In the genomic region with DNA sequence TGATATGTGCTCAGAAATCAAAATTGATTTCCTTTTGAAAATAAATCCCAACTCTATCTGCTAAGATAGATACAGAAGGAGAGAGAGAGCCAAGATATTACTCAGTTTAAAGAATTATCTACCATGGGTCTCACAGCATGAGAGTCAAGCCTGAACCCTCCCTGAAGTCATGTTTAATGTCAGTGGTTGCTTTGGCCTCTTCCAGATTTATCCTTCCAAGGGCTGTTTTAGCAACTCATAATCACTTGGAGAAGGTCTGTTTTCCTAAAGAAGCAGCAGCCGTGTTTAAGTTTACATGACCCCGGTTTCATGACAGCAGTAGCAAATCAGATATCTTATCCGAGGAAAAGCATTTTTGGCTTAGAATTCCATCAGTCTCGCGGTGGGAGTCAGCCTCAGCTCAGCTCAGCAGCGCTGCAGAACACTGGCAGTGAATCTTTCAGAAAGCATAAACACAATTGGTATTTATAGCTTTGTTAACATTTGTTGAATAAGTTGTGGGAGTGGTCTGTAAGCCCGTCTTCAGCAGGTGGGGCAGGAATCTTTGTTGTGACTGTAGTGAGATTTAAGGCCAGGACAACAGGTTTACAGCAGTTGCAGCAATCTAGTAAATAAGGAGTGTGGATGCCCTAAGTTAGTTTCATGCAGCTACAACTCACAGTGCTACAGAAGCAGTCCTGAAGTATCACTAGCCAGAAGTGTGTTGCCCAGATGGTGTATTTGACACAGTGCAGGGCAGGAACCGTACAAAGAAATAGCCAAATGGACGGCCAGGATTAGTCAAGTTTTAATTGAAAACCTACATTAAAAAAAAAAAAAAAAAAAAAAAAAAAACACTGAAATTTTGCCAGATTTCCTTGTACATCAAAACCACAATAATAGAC, we compare ENCODE assay signal across 15 mouse cellular contexts.
DNase-seq lines count a peak whose midpoint lies in the region; ATAC-seq lines count a peak whose summit lies in the region.
"Had no signal": no experiment of that assay in that cellular context is flagged by ENCODE, and none has a peak within 500 bp of the region (broad histone marks: within the 10 kb centered on the region; RNA-seq: fewer than 3 reads in every experiment).

No protein-coding gene starts in this region.

- H3K4me3 ChIP-seq in heart, embryonic 14.5 days (ENCODE audit: control insufficient read depth in 1 of 2, insufficient read depth in 1 of 2, low read depth in 1 of 2, low read length in 2 of 2), result no peak overlapping the region
- no peak overlapping the region for H3K4me3 ChIP-seq in limb, embryonic 12.5 days (replicated peaks)
- H3K4me3 ChIP-seq in forebrain, embryonic 15.5 days, result no peak overlapping the region

- intact Hi-C loops in heart, postnatal 14 days (cut with DNase I), result no loop called here

- peak overlapping the region; percentile 4 to 47; a peak in 2 of 4 replicates for H3K27ac ChIP-seq in heart, embryonic 14.5 days (replicated peaks in 1 of 2; ENCODE audit: control insufficient read depth in 1 of 2, insufficient read depth in 1 of 2, low read depth in 2 of 2, low read length in 2 of 2)
- no peak overlapping the region for H3K27ac ChIP-seq in limb, embryonic 12.5 days
- H3K27ac ChIP-seq in forebrain, embryonic 15.5 days (replicated peaks), result no peak overlapping the region

- no peaks in the 10 kb centered on the region for H3K36me3 ChIP-seq in heart, embryonic 14.5 days (ENCODE audit: control insufficient read depth, insufficient read depth, low read length)
- H3K36me3 ChIP-seq in limb, embryonic 12.5 days, result no peaks in the 10 kb centered on the region
- H3K36me3 ChIP-seq in forebrain, embryonic 15.5 days, result no peaks in the 10 kb centered on the region

- H3K9ac ChIP-seq in heart, embryonic 14.5 days (ENCODE audit: low read length), result no peak overlapping the region
- no peak overlapping the region for H3K9ac ChIP-seq in limb, embryonic 12.5 days (replicated peaks)
- no peak overlapping the region for H3K9ac ChIP-seq in forebrain, embryonic 15.5 days (replicated peaks)

- no peaks in the 10 kb centered on the region for H3K9me3 ChIP-seq in heart, embryonic 14.5 days (ENCODE audit: control insufficient read depth, low read length)
- H3K9me3 ChIP-seq in limb, embryonic 12.5 days, result no peaks in the 10 kb centered on the region
- H3K9me3 ChIP-seq in forebrain, embryonic 15.5 days, result no peaks in the 10 kb centered on the region

- no peak for DNase-seq in heart, postnatal 14 days
- peak; percentile 27 for DNase-seq in ovary, adult 18-20 months (ENCODE audit: low spot score)
- no peak for DNase-seq in ovary, postnatal 10 days (ENCODE audit: low spot score)
- DNase-seq in cerebellum, postnatal 25 days, result no peak
- DNase-seq: cerebellum, adult 18-20 months; gastrocnemius, postnatal 25 days; kidney, adult 2 months; layer of hippocampus, postnatal 36 days; right cerebral cortex, postnatal 14 days; thymus, postnatal 4 days had no signal

- ATAC-seq in heart, embryonic 14.5 days (ENCODE audit: insufficient number of reproducible peaks, insufficient read depth, low FRiP score, low read depth), result no peak
- no peak for ATAC-seq in limb, embryonic 12.5 days (ENCODE audit: insufficient number of reproducible peaks, insufficient read depth, low FRiP score, low TSS enrichment, low read depth)
- ATAC-seq in forebrain, embryonic 15.5 days (replicated peaks), result no peak
- ATAC-seq: forebrain, embryonic 14.5 days; lung, postnatal 0 days had no signal

- H3K4me1 ChIP-seq in heart, embryonic 14.5 days (ENCODE audit: control insufficient read depth in 2 of 2, insufficient read depth in 2 of 2, low read length in 2 of 2), result peaks cover 9 to 17% of the 10 kb centered on the region in 2 experiments
- peaks cover 6% of the 10 kb centered on the region for H3K4me1 ChIP-seq in limb, embryonic 12.5 days (replicated peaks)
- no peaks in the 10 kb centered on the region for H3K4me1 ChIP-seq in forebrain, embryonic 15.5 days

- H3K27me3 ChIP-seq in heart, embryonic 14.5 days (ENCODE audit: control insufficient read depth, insufficient read depth, low read length), result no peaks in the 10 kb centered on the region
- H3K27me3 ChIP-seq in limb, embryonic 12.5 days, result no peaks in the 10 kb centered on the region
- H3K27me3 ChIP-seq in forebrain, embryonic 15.5 days, result no peaks in the 10 kb centered on the region

- H3K4me2 ChIP-seq in heart, embryonic 14.5 days (ENCODE audit: low read length), result peak overlapping the region; percentile 28; the same call in 1 of the 2 replicates
- H3K4me2 ChIP-seq in limb, embryonic 12.5 days, result peak overlapping the region; percentile 10; the same call in 1 of the 2 replicates
- H3K4me2 ChIP-seq in forebrain, embryonic 15.5 days (replicated peaks), result no peak overlapping the region

- 14% methylated on average over 9 of the region's 9 CpGs for WGBS in heart, embryonic 14.5 days
- 19% methylated on average over 9 of the region's 9 CpGs for WGBS in limb, embryonic 12.5 days
- 42% methylated on average over 9 of the region's 9 CpGs for WGBS in forebrain, embryonic 15.5 days

Comparison
In these comparisons a context has a peak if more than half of its experiments do, and no peak if none do; other contexts are left out.
1. H3K27ac ChIP-seq: peak in heart, embryonic 14.5 days (2 of 2); none in limb, embryonic 12.5 days (single experiment) and forebrain, embryonic 15.5 days (single experiment).